Mouse (Mus musculus) spleen, adult 2 months (tissue): ENCODE measurements around the gene Lyst.

Source experiments
- CTCF ChIP-seq: fragments of 200-500 bp; IDR thresholded peaks from 2 replicates; pipeline ENCODE4 v1.5.1; 2011; ENCODE audit warnings: mild to moderate bottlenecking, inconsistent platforms; ENCODE audit not compliant: insufficient read depth, insufficient read length, insufficient replicate concordance; ENCODE audit errors: extremely low read depth
- POLR2A ChIP-seq: fragments of 200-500 bp; IDR thresholded peaks from 2 replicates; pipeline ENCODE4 v1.6.1; 2011; ENCODE audit warnings: low read depth, low read length, inconsistent platforms

GRCm38 (mm10) chr13:13633746-13634145 lies 43.5 kb downstream of the Lyst start:
- TF ChIP-seq POLR2A (no peak), CTCF (no peak)
